Mouse (Mus musculus): Measurements from ENCODE around the gene Hpse.

Hpse gene

GRCm38 (mm10) chr5:100642316-100642715 lies 77.2 kb downstream of the Hpse start:
- DNase-seq (ENCODE audit: low read depth, low spot score) = peak; percentile 66

GRCm38 (mm10) chr5:100638483-100638882 lies 81.0 kb downstream of the Hpse start:
- DNase-seq (ENCODE audit: low read depth, low spot score) = peak; percentile 47

GRCm38 (mm10) chr5:100636794-100637544 lies 82.5 kb downstream of the Hpse start:
- DNase-seq (ENCODE audit: low read depth, low spot score) = peak; percentile 63

GRCm38 (mm10) chr5:100635908-100636307 lies 83.6 kb downstream of the Hpse start:
- no peak for DNase-seq (ENCODE audit: low read depth, low spot score)

- DNase-seq (ENCODE audit: low read depth, low spot score) = no peak
Measured at GRCm38 (mm10) chr5:100634885-100635478, 84.5 kb downstream of the Hpse start.

GRCm38 (mm10) chr5:100632540-100633129 lies 86.9 kb downstream of the Hpse start:
- DNase-seq (ENCODE audit: low read depth, low spot score) = no peak
